Mouse (Mus musculus) C2C12 (cell line): ENCODE results near the gene Prss3. TPM values are rescaled to one million over a fixed set of nuclear protein-coding genes. Genes with fewer than 3 reads are reported as not detected.
"Not testable (repeated sequence)": the region's sequence is repeated elsewhere in the genome, so short reads cannot be mapped to it uniquely, and the experiment has no call there.

ENCODE experiments used
- H3K27me3 ChIP-seq: one replicate; pipeline ENCODE4 v1.6.1; 2011; ENCODE audit not compliant: control insufficient read depth, insufficient read depth, insufficient read length
- H3K36me3 ChIP-seq: one replicate; pipeline ENCODE4 v1.6.1; 2011; ENCODE audit not compliant: control insufficient read depth, insufficient read depth
- H3K4me3 ChIP-seq: one replicate; pipeline ENCODE4 v1.5.1; 2011; ENCODE audit warnings: mild to moderate bottlenecking, control low read depth; ENCODE audit not compliant: poor library complexity, insufficient read depth, severe bottlenecking
- H3K79me2 ChIP-seq: one replicate; pipeline ENCODE4 v1.6.1; 2011; ENCODE audit not compliant: control insufficient read depth, insufficient read depth
- H3K79me3 ChIP-seq: one replicate; pipeline ENCODE4 v1.6.1; 2011; ENCODE audit warnings: low read depth, control low read depth
- H3ac ChIP-seq: one replicate; pipeline ENCODE3; 2011; ENCODE audit warnings: low read depth; ENCODE audit not compliant: control insufficient read depth, insufficient read length
- CEBPB ChIP-seq: IDR thresholded peaks from one replicate; pipeline ENCODE4 v1.6.1; 2011; ENCODE audit warnings: low read depth, mild to moderate bottlenecking, control low read depth, moderate library complexity
- CTCF ChIP-seq: IDR thresholded peaks from one replicate; pipeline ENCODE4 v1.5.1; 2011; ENCODE audit not compliant: control insufficient read depth, insufficient read depth, insufficient read length
- FOSL1 ChIP-seq: IDR thresholded peaks from one replicate; pipeline ENCODE4 v1.8.0; 2011; ENCODE audit warnings: mild to moderate bottlenecking, low read length; ENCODE audit not compliant: poor library complexity, insufficient read depth, severe bottlenecking
- MAX ChIP-seq: IDR thresholded peaks from one replicate; pipeline ENCODE4 v1.6.1; 2011; ENCODE audit warnings: mild to moderate bottlenecking, control low read depth
- MYOD1 ChIP-seq: IDR thresholded peaks from one replicate; pipeline ENCODE4 v1.6.1; 2011; ENCODE audit warnings: low read depth; ENCODE audit not compliant: control insufficient read depth, insufficient read length
- MYOG ChIP-seq: IDR thresholded peaks from one replicate; pipeline ENCODE4 v1.6.1; 2011; ENCODE audit not compliant: control insufficient read depth, insufficient read length; ENCODE audit errors: extremely low read depth
- USF1 ChIP-seq: IDR thresholded peaks from one replicate; pipeline ENCODE4 v1.6.1; 2011; ENCODE audit warnings: low read depth, mild to moderate bottlenecking, control low read depth, moderate library complexity
- long read RNA-seq, 2 experiments: library from polyadenylated mRNA; unstranded; transcript quantifications; one replicate each; pipeline ENCODE4 v2.0.0; 2019 to 2020
- polyA plus RNA-seq: library from polyadenylated mRNA; unstranded; fragments of >200 nt; fragmentation: generic; extraction: Trizol; gene quantifications from one replicate; pipeline ENCODE4 v1.2.1, GENCODE M21; 2012; ENCODE audit warnings: missing spikeins

Prss3 gene
- polyA plus RNA-seq = not detected
- long read RNA-seq, experiment 1 = 0 reads
- long read RNA-seq, experiment 2 = 0 reads

DNA sequence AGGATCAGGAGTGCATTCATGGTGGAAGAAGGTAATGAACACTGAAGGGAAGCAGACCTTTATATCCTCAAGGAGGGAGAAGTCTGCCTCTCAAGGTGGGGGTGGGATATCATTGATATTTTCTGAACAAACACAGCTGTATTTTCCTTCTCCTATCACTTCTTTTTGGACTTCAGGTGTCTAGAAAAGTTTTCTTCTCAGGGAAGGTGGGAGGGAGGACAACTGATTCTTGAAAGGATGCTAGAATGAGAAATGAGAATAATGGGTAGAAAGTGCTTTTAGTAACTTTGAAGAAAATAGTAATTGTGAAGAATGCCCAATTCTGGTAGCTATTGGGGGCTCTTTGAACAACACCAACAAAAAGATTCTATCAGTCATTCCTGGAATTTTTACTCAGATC, at the start of gene Prss3:
TSS of gene Prss3 (minus strand) at position 101 of the 400 bp plus-strand sequence.
- H3K4me3 ChIP-seq, H3K27me3 ChIP-seq, H3K79me3 ChIP-seq, H3ac ChIP-seq, H3K36me3 ChIP-seq, H3K79me2 ChIP-seq: not testable (repeated sequence)

DNA sequence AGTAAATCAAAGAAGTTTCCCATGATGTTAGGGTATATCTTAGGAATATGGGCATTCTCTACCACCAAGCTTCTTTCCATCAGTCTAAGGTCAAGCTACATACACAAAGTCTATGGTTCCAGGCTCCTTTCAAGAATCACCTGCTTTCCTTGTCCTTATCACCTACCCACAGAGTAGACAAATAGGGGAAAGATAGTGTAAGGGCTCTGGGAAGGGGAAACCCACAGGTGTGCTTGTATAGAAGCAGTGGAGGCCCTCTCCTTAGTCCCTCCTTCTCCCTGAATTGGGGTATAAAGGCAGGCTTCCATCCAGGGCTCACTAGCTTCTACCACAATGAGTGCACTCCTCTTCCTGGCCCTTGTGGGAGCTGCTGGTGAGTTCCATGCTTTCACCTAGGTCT, 14.6 kb upstream of the Prss3 start, which contains the start of gene Gm5771:
TSS of gene Gm5771 (plus strand) at position 301 of the 400 bp plus-strand sequence.
- not testable (repeated sequence) for H3K79me3 ChIP-seq, H3K79me2 ChIP-seq, H3ac ChIP-seq, H3K27me3 ChIP-seq, H3K4me3 ChIP-seq, H3K36me3 ChIP-seq

- not testable (repeated sequence) for H3K79me3 ChIP-seq, H3K36me3 ChIP-seq, H3K27me3 ChIP-seq, H3ac ChIP-seq, H3K4me3 ChIP-seq, H3K79me2 ChIP-seq
Measured at GRCm38 (mm10) chr6:41391640-41392039, 14.2 kb upstream of the Prss3 start.

DNA sequence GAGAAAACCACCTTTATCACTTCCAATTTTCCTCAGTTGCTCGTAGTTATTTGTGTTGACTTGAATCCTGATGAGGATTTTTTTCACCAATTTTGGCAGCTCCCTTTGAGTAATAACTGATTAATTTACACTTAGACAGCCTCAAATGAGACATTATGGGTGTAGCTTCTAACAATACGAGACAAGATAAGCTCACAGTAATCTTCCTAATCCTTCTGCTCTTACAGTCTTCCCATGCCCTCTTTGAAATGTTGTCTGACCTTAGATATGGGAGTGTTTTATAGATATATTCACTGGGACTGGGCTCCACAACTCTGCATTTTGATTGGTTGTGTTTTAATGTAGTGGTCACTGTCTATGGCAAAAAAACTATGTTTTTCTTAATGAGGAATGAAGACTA, 9.3 kb upstream of the Prss3 start:
- Histone ChIP-seq H3K79me3 (no peaks in the 10 kb centered on the region), H3K36me3 (no peaks in the 10 kb centered on the region), H3K4me3 (no peak overlapping the region), H3K27me3 (no peaks in the 10 kb centered on the region), H3ac (no peak overlapping the region), H3K79me2 (no peaks in the 10 kb centered on the region)
- TF ChIP-seq USF1 = no peak
- TF ChIP-seq MYOD1 = no peak
- no peak for TF ChIP-seq CTCF
- no peak for TF ChIP-seq CEBPB
- no peak for TF ChIP-seq MYOG
- no peak for TF ChIP-seq MAX
- TF ChIP-seq FOSL1 = no peak

- H3K79me2 ChIP-seq, H3K4me3 ChIP-seq, H3ac ChIP-seq, H3K36me3 ChIP-seq, H3K79me3 ChIP-seq, H3K27me3 ChIP-seq: not testable (repeated sequence)
Measured at GRCm38 (mm10) chr6:41373772-41374171, 3.7 kb downstream of the Prss3 start.

GRCm38 (mm10) chr6:41353932-41354331, 23.5 kb downstream of the Prss3 start, which contains the start of gene Try10:
Gene Try10 (plus strand): TSS chr6:41354105.
- TF ChIP-seq CTCF (no peak), MYOD1 (no peak), MAX (no peak), FOSL1 (no peak), MYOG (no peak), USF1 (no peak), CEBPB (no peak)
- H3K4me3 ChIP-seq = no peak within 1 kb of the TSS
- no peaks in the 10 kb centered on the region for H3K79me3 ChIP-seq

More at GRCm38 (mm10) chr6:41353932-41354331, 23.5 kb downstream of the Prss3 start, which contains the start of gene Try10:
- H3ac ChIP-seq = no peak within 1 kb of the TSS
- H3K36me3 ChIP-seq = no peaks in the 10 kb centered on the region
- H3K79me2 ChIP-seq = no peaks in the 10 kb centered on the region
- no peaks in the 10 kb centered on the region for H3K27me3 ChIP-seq

Other genes with a start within 250 kb of the Prss3 start
- not detected for gene Try4, start 75.4 kb downstream of the Prss3 start, polyA plus RNA-seq
- not detected for gene Try5, start 60.8 kb downstream of the Prss3 start, polyA plus RNA-seq
- gene Try10, start 23.6 kb downstream of the Prss3 start, polyA plus RNA-seq = not detected
- gene Gm5771, start 14.7 kb upstream of the Prss3 start, polyA plus RNA-seq = not detected
- not detected for gene Gm10334, start 68.5 kb upstream of the Prss3 start, polyA plus RNA-seq
- not detected for gene Prss1, start 81.3 kb upstream of the Prss3 start, polyA plus RNA-seq
- gene Prss2, start 144.1 kb upstream of the Prss3 start, polyA plus RNA-seq = 0.77 TPM
- 13.0 TPM for gene Ephb6, start 227.8 kb upstream of the Prss3 start, polyA plus RNA-seq